Mouse (Mus musculus): ENCODE measurements around the gene Med6. TPM values are rescaled to one million over a fixed set of nuclear protein-coding genes. Genes with fewer than 3 reads are reported as not detected.
"Not testable (repeated sequence)": the region's sequence is repeated elsewhere in the genome, so short reads cannot be mapped to it uniquely, and the experiment has no call there.

Med6 gene
- total RNA-seq, 2 experiments from 2014 or later = 23.8 to 24.8 TPM

- DNase-seq = no peak
Observed at GRCm38 (mm10) chr12:81564173-81564572, 30.6 kb downstream of the Med6 start.

- no peak for DNase-seq
Observed at GRCm38 (mm10) chr12:81549286-81549685, 45.5 kb downstream of the Med6 start.

GRCm38 (mm10) chr12:81547163-81547562 is 47.6 kb downstream of the Med6 start:
- DNase-seq = no peak

GRCm38 (mm10) chr12:81533029-81533419 is 61.8 kb downstream of the Med6 start:
- DNase-seq = no peak

GRCm38 (mm10) chr12:81532316-81533028 is 62.3 kb downstream of the Med6 start, which contains the start of the genes Gm20498 and Synj2bp:
Gene Gm20498 (minus strand): TSS chr12:81532905.
Gene Synj2bp (minus strand): TSS chr12:81532911.
- peak; percentile 88 to 90 for DNase-seq

- not testable (repeated sequence) for DNase-seq
Observed at GRCm38 (mm10) chr12:81530587-81530986, 64.2 kb downstream of the Med6 start.

Other genes starting within 250 kb of the Med6 start
- gene Gm4787, start 215.5 kb downstream of the Med6 start, total RNA-seq (2021) = 1 to 10 TPM in 1 of 2 experiments, under 1 TPM in 1; 0.93 to 1.3 TPM
- 1 to 10 TPM; 1.3 to 1.5 TPM for gene Adam4, start 173.1 kb downstream of the Med6 start, total RNA-seq (2021)
- gene Cox16, start 109.9 kb downstream of the Med6 start, total RNA-seq (2021) = 100 to 1,000 TPM in 1 of 2 experiments, 10 to 100 TPM in 1; 94.1 to 113 TPM
- 10 to 100 TPM; 35.6 to 38.1 TPM for gene Gm20498, start 62.1 kb downstream of the Med6 start, total RNA-seq (2021)
- 10 to 100 TPM; 32.3 to 36.4 TPM for gene Synj2bp, start 62.1 kb downstream of the Med6 start, total RNA-seq (2021)
- not detected for gene Adam21, start 26.5 kb downstream of the Med6 start, total RNA-seq (2021)
- gene Ttc9, start 36.2 kb upstream of the Med6 start, total RNA-seq (2021) = 1 to 10 TPM; 4.4 TPM
- gene Map3k9, start 186.2 kb upstream of the Med6 start, total RNA-seq (2021) = 1 to 10 TPM; 1.2 to 3.4 TPM